Mouse (Mus musculus): ENCODE data around the gene Cyp2c39.

- no peak for TF ChIP-seq CTCF (conservative IDR thresholded peaks at IDR 0.05; ENCODE audit: insufficient read depth, insufficient read length, low read depth, low read length)
- no peak for TF ChIP-seq POLR2A (IDR thresholded peaks at IDR 0.05; ENCODE audit: low read depth, low read length)
Measured at GRCm38 (mm10) chr19:39462941-39463340, 47.7 kb upstream of the Cyp2c39 start, which contains the start of gene Cyp2c38.

Data from kidney, adult 2 months (tissue).